Mouse (Mus musculus) MEL (cell line): ENCODE measurements around the gene Slc6a20b.

Experiments
- CHD1 ChIP-seq: IDR thresholded peaks from 2 replicates; pipeline ENCODE4 v1.6.1; 2012; ENCODE audit warnings: low read depth, mild to moderate bottlenecking, inconsistent platforms, low read length, improper control_type of control experiment
- CHD2 ChIP-seq: IDR thresholded peaks from 2 replicates; pipeline ENCODE4 v1.6.1; 2011; ENCODE audit warnings: low read length, improper control_type of control experiment
- CTCF ChIP-seq, 3 experiments: IDR thresholded peaks in 2 of 3; conservative IDR thresholded peaks in 1 of 3; 2 replicates each; pipeline ENCODE4 v1.5.1; 2011 to 2012; ENCODE audit warnings: low read length in 3 of 3, low read depth in 2 of 3, mild to moderate bottlenecking in 2 of 3, improper control_type of control experiment in 1 of 3, inconsistent platforms in 1 of 3, mixed read lengths in 1 of 3, moderate library complexity in 1 of 3; ENCODE audit not compliant: control insufficient read depth in 1 of 3, insufficient read depth in 1 of 3, poor library complexity in 1 of 3, severe bottlenecking in 1 of 3
- EP300 ChIP-seq, 2 experiments: IDR thresholded peaks; 2 replicates each; pipeline ENCODE4 v1.6.1; 2011; ENCODE audit warnings: improper control_type of control experiment in 2 of 2, low read length in 2 of 2, low read depth in 1 of 2, mild to moderate bottlenecking in 1 of 2
- GATA1 ChIP-seq: IDR thresholded peaks from 2 replicates; pipeline ENCODE4 v1.6.1; 2011; ENCODE audit warnings: low read depth, low read length, improper control_type of control experiment
- NELFE ChIP-seq: IDR thresholded peaks from 2 replicates; pipeline ENCODE4 v1.6.1; 2011; ENCODE audit warnings: low read depth, low read length, improper control_type of control experiment
- POLR2A ChIP-seq, 2 experiments: IDR thresholded peaks; 2 replicates each; pipeline ENCODE4 v1.6.1; 2011 to 2012; ENCODE audit warnings: low read length in 2 of 2, mild to moderate bottlenecking in 2 of 2, control low read depth in 1 of 2, improper control_type of control experiment in 1 of 2, low read depth in 1 of 2, moderate library complexity in 1 of 2; ENCODE audit not compliant: control insufficient read depth in 1 of 2, insufficient read depth in 1 of 2, poor library complexity in 1 of 2
- POLR2AphosphoS2 ChIP-seq: IDR thresholded peaks from 2 replicates; pipeline ENCODE4 v1.6.1; 2011; ENCODE audit warnings: low read length, improper control_type of control experiment
- SMC3 ChIP-seq: IDR thresholded peaks from 2 replicates; pipeline ENCODE4 v1.6.1; 2011; ENCODE audit warnings: low read depth, low read length, improper control_type of control experiment
- TBP ChIP-seq: IDR thresholded peaks from 2 replicates; pipeline ENCODE4 v1.8.0; 2011; ENCODE audit warnings: low read depth, low read length, improper control_type of control experiment
- TCF12 ChIP-seq: IDR thresholded peaks from 2 replicates; pipeline ENCODE4 v1.6.1; 2014; ENCODE audit warnings: low read depth, mild to moderate bottlenecking, inconsistent platforms, low read length, improper control_type of control experiment, moderate library complexity
- USF1 ChIP-seq: IDR thresholded peaks from 2 replicates; pipeline ENCODE4 v1.6.1; 2014; ENCODE audit warnings: low read depth, mild to moderate bottlenecking, inconsistent platforms, low read length, improper control_type of control experiment, moderate library complexity

DNA sequence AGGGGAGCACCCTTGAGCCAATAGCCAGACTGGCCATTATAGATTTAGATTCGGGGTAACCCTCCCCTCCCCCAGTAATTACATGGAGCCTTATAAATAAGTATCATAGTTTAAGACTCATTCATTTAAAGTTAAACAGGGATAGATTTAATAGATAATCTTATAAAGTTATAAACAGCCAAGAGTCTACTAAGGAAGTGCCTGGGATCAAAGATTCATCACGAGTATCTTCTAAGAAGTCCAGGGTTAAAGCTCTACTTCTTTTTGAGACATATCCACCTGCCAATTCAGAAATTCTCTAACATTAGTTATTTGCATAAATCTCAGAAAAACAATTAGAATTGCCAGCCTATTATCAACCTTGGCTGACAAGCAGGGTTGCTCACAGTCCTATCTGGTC is 7.6 kb downstream of the Slc6a20b start:
- TF ChIP-seq CTCF (IDR thresholded peaks at IDR 0.05 in 2 of 3, conservative IDR thresholded peaks at IDR 0.05 in 1 of 3; ENCODE audit: control insufficient read depth in 1 of 3, insufficient read depth in 1 of 3, low read depth in 2 of 3, low read length in 3 of 3, poor library complexity in 1 of 3, severe bottlenecking in 1 of 3) (no peak), POLR2A (IDR thresholded peaks at IDR 0.05; ENCODE audit: control insufficient read depth in 1 of 2, insufficient read depth in 1 of 2, low read depth in 1 of 2, low read length in 2 of 2, poor library complexity in 1 of 2) (no peak), CHD1 (no peak), POLR2AphosphoS2 (no peak), TBP (no peak), NELFE (no peak), GATA1 (no peak), TCF12 (no peak), SMC3 (no peak), CHD2 (no peak), USF1 (no peak), EP300 (IDR thresholded peaks at IDR 0.05; ENCODE audit: low read depth in 1 of 2, low read length in 2 of 2) (no peak)
